Mouse (Mus musculus) heart, embryonic 15.5 days (tissue): Measurements from ENCODE around the gene Hoxb1. TPM values are rescaled to one million over a fixed set of nuclear protein-coding genes. Genes with fewer than 3 reads are reported as not detected.
A peak's percentile ranks its signal among the peaks of the same experiment; 100 is the strongest.

Experiments used
- ATAC-seq: fragments of 200-750 bp; cut with Nextera tagmentation; replicated peaks from 2 replicates; pipeline ENCODE4 v1.8.0; 2017; ENCODE audit warnings: low read depth, moderate TSS enrichment; ENCODE audit not compliant: insufficient number of reproducible peaks, insufficient read depth, low FRiP score
- H3K27ac ChIP-seq: fragments of 300-500 bp; sonication (generic); 2 replicates; pipeline ENCODE4 v1.5.1; 2015; ENCODE audit warnings: mild to moderate bottlenecking, inconsistent platforms
- H3K27me3 ChIP-seq: fragments of 300-500 bp; sonication (generic); 2 replicates; pipeline ENCODE4 v1.6.1; 2015; ENCODE audit warnings: inconsistent platforms
- H3K36me3 ChIP-seq: fragments of 300-500 bp; sonication (generic); 2 replicates; pipeline ENCODE4 v1.6.1; 2015; ENCODE audit warnings: mild to moderate bottlenecking, inconsistent platforms
- H3K4me1 ChIP-seq: fragments of 300-500 bp; sonication (generic); replicated peaks from 2 replicates; pipeline ENCODE4 v1.6.1; 2015; ENCODE audit warnings: inconsistent platforms
- H3K4me2 ChIP-seq: fragments of 300-500 bp; sonication (generic); 2 replicates; pipeline ENCODE4 v1.6.1; 2015; ENCODE audit warnings: inconsistent platforms, mild to moderate bottlenecking, moderate library complexity
- H3K4me3 ChIP-seq: fragments of 300-500 bp; sonication (generic); 2 replicates; pipeline ENCODE4 v1.5.1; 2015; ENCODE audit warnings: mild to moderate bottlenecking, inconsistent platforms
- H3K9ac ChIP-seq: fragments of 300-500 bp; sonication (generic); 2 replicates; pipeline ENCODE4 v1.6.1; 2015; ENCODE audit warnings: mild to moderate bottlenecking, inconsistent platforms
- H3K9me3 ChIP-seq: fragments of 300-500 bp; sonication (generic); replicated peaks from 2 replicates; pipeline ENCODE4 v1.6.1; 2016; ENCODE audit warnings: inconsistent platforms
- WGBS: fragments of 180-500 bp; shearing (Covaris S2); methylation state at CpG from one replicate; pipeline ENCODE4 v1.1.7; 2015; ENCODE audit warnings: mixed read lengths; 5-methylcytosine and 5-hydroxymethylcytosine counted together
- polyA plus RNA-seq: library from polyadenylated mRNA; unstranded; fragments of >200 nt; fragmentation: Nextera tagmentation; extraction: Ambion mirVana; gene quantifications from 2 replicates; pipeline ENCODE4 v1.2.1, GENCODE M21; 2015

Hoxb1 gene
- polyA plus RNA-seq, 1 experiment from 2014 or later, result not detected

GRCm38 (mm10) chr11:96369140-96369539 is 3.6 kb downstream of the Hoxb1 start:
- peaks cover 98% of the 10 kb centered on the region for H3K27me3 ChIP-seq
- no peaks in the 10 kb centered on the region for H3K36me3 ChIP-seq
- no peak overlapping the region for H3K27ac ChIP-seq
- H3K4me3 ChIP-seq, result no peak overlapping the region
- peaks cover 7% of the 10 kb centered on the region for H3K4me1 ChIP-seq
- no peaks in the 10 kb centered on the region for H3K9me3 ChIP-seq
- ATAC-seq, result no peak
- H3K4me2 ChIP-seq, result no peak overlapping the region
- WGBS, result 41% methylated on average over 7 of the region's 7 CpGs
- no peak overlapping the region for H3K9ac ChIP-seq

- Histone ChIP-seq H3K27ac (no peak overlapping the region), H3K4me1 (no peaks in the 10 kb centered on the region; the same call in 1 of the 2 replicates), H3K27me3 (peaks cover 97% of the 10 kb centered on the region), H3K9me3 (no peaks in the 10 kb centered on the region), H3K4me3 (no peak overlapping the region), H3K9ac (no peak overlapping the region), H3K36me3 (no peaks in the 10 kb centered on the region), H3K4me2 (no peak overlapping the region)
- 42% methylated on average over 3 of the region's 3 CpGs for WGBS
- ATAC-seq, result no peak
Measured at GRCm38 (mm10) chr11:96371726-96372125, 6.2 kb downstream of the Hoxb1 start.

GRCm38 (mm10) chr11:96372519-96372918 is 7.0 kb downstream of the Hoxb1 start:
- Histone ChIP-seq H3K36me3 (no peaks in the 10 kb centered on the region), H3K27me3 (peaks cover 95% of the 10 kb centered on the region), H3K4me1 (no peaks in the 10 kb centered on the region), H3K9me3 (no peaks in the 10 kb centered on the region), H3K9ac (no peak overlapping the region), H3K4me2 (no peak overlapping the region), H3K4me3 (no peak overlapping the region), H3K27ac (no peak overlapping the region)
- 8% methylated on average over 3 of the region's 3 CpGs for WGBS
- no peak for ATAC-seq

- no peak overlapping the region for H3K4me2 ChIP-seq
- no peaks in the 10 kb centered on the region for H3K36me3 ChIP-seq
- H3K27ac ChIP-seq, result no peak overlapping the region
- H3K9me3 ChIP-seq, result no peaks in the 10 kb centered on the region
- WGBS, result 31% methylated on average over 7 of the region's 7 CpGs
- no peak overlapping the region for H3K9ac ChIP-seq
- H3K4me1 ChIP-seq, result no peaks in the 10 kb centered on the region
- H3K27me3 ChIP-seq, result peaks cover 87% of the 10 kb centered on the region
- no peak for ATAC-seq
- H3K4me3 ChIP-seq, result no peak overlapping the region
Measured at GRCm38 (mm10) chr11:96374810-96375209, 9.3 kb downstream of the Hoxb1 start.

DNA sequence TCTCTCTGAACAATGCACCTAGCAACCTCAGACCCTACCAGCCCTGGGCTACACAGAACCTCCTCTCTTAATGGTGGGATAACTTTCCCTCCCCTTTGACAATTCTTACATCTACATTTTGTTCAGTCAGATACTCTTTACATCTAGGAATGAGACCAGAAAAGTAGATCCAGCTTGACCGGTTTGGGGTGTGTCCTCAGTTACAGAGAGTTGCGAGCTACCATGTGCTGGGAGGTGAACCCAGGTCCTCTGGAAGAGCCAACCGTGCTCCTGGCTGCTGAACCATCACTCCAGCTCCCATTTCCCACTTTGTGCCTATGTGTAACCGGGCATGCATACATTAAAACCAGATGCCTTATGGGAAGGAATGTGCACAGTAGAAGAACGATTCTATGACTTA is 17.8 kb downstream of the Hoxb1 start:
- Histone ChIP-seq H3K9me3 (no peaks in the 10 kb centered on the region), H3K27me3 (peaks cover 71% of the 10 kb centered on the region), H3K4me1 (no peaks in the 10 kb centered on the region), H3K9ac (no peak overlapping the region), H3K36me3 (no peaks in the 10 kb centered on the region), H3K4me2 (no peak overlapping the region), H3K4me3 (no peak overlapping the region), H3K27ac (no peak overlapping the region)
- no peak for ATAC-seq
- 67% methylated on average over 5 of the region's 5 CpGs for WGBS

GRCm38 (mm10) chr11:96387635-96388034 is 22.1 kb downstream of the Hoxb1 start:
- WGBS, result 86% methylated on average over 2 of the region's 2 CpGs
- H3K27me3 ChIP-seq, result peaks cover 68% of the 10 kb centered on the region

DNA sequence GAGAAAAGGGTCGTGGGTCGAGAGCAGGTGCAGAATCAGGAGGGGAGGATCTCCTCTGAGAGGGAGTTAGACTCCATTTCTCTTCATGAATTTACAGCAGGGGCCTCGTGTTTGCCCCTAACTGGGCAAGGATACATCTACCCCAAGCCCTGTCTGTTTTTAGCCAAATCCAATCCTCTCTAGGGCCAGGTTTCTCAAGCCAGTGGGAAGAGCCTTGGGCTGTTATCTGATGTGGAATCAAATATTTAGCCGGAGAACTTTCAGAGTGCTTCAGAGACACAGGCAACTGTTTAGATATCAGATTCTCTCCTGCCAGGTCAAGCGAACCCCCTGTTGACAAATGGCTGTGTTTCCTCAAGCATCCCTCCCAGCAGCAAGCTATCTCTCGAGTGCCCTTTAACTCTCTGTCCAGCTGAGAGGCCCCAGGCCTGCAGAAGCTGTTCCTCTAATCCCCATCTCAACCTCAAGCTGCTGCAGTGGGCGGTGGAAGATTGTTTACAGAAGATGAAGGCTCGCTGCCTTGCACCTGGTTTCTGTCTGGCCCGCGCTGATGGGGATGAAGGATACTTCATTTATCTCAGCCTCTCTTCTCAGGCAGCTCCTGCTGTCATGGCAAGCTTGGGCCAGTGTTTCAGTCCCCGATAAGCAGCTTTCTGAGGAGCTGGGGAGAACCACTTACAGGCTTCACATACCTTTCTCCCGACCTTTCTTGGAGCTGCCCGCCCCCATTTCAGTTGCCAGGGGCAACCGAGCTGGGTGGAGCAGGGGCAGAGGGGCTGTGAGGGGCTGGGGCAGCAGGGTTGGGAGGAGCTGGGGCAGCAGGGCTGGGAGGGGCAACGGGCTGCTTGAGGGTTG is 31.4 kb downstream of the Hoxb1 start:
- H3K36me3 ChIP-seq, result no peaks in the 10 kb centered on the region
- H3K4me1 ChIP-seq, result peaks cover 16% of the 10 kb centered on the region
- no peak overlapping the region for H3K4me3 ChIP-seq
- peaks cover 85% of the 10 kb centered on the region for H3K27me3 ChIP-seq
- H3K4me2 ChIP-seq, result no peak overlapping the region
- 11% methylated on average over 15 of the region's 15 CpGs for WGBS
- no peaks in the 10 kb centered on the region for H3K9me3 ChIP-seq
- no peak for ATAC-seq
- no peak overlapping the region for H3K27ac ChIP-seq
- H3K9ac ChIP-seq, result no peak overlapping the region

More at GRCm38 (mm10) chr11:96387635-96388034, 22.1 kb downstream of the Hoxb1 start:
- Histone ChIP-seq H3K9me3 (no peaks in the 10 kb centered on the region), H3K9ac (no peak overlapping the region), H3K27ac (no peak overlapping the region), H3K36me3 (no peaks in the 10 kb centered on the region), H3K4me2 (no peak overlapping the region), H3K4me1 (no peaks in the 10 kb centered on the region), H3K4me3 (no peak overlapping the region)
- no peak for ATAC-seq

GRCm38 (mm10) chr11:96397806-96398335 is 32.3 kb downstream of the Hoxb1 start:
- Histone ChIP-seq H3K27ac (no peak overlapping the region), H3K4me2 (no peak overlapping the region), H3K4me3 (no peak overlapping the region), H3K4me1 (peaks cover 16% of the 10 kb centered on the region), H3K9ac (no peak overlapping the region), H3K36me3 (no peaks in the 10 kb centered on the region), H3K27me3 (peaks cover 88% of the 10 kb centered on the region), H3K9me3 (no peaks in the 10 kb centered on the region)
- 27% methylated on average over 7 of the region's 7 CpGs for WGBS
- ATAC-seq, result no peak

GRCm38 (mm10) chr11:96399923-96400322 is 34.4 kb downstream of the Hoxb1 start:
- Histone ChIP-seq H3K27me3 (peaks cover 89% of the 10 kb centered on the region), H3K4me2 (no peak overlapping the region), H3K4me1 (peaks cover 18% of the 10 kb centered on the region), H3K27ac (no peak overlapping the region), H3K9me3 (no peaks in the 10 kb centered on the region), H3K9ac (no peak overlapping the region), H3K36me3 (no peaks in the 10 kb centered on the region), H3K4me3 (no peak overlapping the region)
- peak; percentile 67; the same call in 1 of the 2 replicates for ATAC-seq
- 2% methylated on average over 8 of the region's 8 CpGs for WGBS

GRCm38 (mm10) chr11:96404016-96404604 is 38.6 kb downstream of the Hoxb1 start:
- no peaks in the 10 kb centered on the region for H3K36me3 ChIP-seq
- H3K9me3 ChIP-seq, result no peaks in the 10 kb centered on the region
- H3K4me2 ChIP-seq, result no peak overlapping the region
- H3K27me3 ChIP-seq, result peaks cover 90% of the 10 kb centered on the region
- no peak overlapping the region for H3K27ac ChIP-seq
- no peak overlapping the region for H3K4me3 ChIP-seq
- no peak for ATAC-seq
- H3K9ac ChIP-seq, result no peak overlapping the region
- H3K4me1 ChIP-seq, result peaks cover 25% of the 10 kb centered on the region
- 29% methylated on average over 10 of the region's 10 CpGs for WGBS

- no peaks in the 10 kb centered on the region for H3K36me3 ChIP-seq
- H3K4me1 ChIP-seq, result peaks cover 20% of the 10 kb centered on the region
- no peaks in the 10 kb centered on the region for H3K9me3 ChIP-seq
- no peak overlapping the region for H3K4me2 ChIP-seq
- H3K9ac ChIP-seq, result no peak overlapping the region
- H3K27ac ChIP-seq, result no peak overlapping the region
- no peak overlapping the region for H3K4me3 ChIP-seq
- peaks cover 90% of the 10 kb centered on the region for H3K27me3 ChIP-seq
- ATAC-seq, result no peak
- WGBS, result 64% methylated on average over 7 of the region's 7 CpGs
Measured at GRCm38 (mm10) chr11:96404831-96405230, 39.3 kb downstream of the Hoxb1 start.
